16 mouse cellular contexts compared by ENCODE assay signal in the genomic region with DNA sequence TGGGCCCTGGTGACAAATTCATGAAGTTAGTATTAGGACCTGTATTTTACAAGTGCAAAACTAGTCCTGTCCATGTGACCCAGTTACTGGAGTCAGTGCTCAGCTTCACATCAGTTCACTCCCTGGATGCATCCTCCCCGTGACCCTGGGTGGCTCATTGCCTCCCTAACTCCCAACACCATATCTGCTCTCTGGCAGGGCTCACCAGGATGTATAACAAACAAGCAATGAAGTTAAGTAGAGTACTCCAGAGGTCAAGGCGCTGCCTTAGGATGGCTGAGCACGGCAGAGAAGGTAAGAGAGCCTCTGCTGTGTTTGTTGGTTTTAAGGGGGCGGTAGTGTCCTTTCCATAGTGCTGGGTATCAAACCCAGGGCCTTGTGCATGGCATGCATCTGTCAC.
"Had no signal": no experiment of that assay in that cellular context is flagged by ENCODE, and none has a peak within 500 bp of the region (broad histone marks: within the 10 kb centered on the region; RNA-seq: fewer than 3 reads in every experiment).

No protein-coding gene starts in this region.

- H3K9ac ChIP-seq: lung, embryonic 15.5 days; midbrain, embryonic 12.5 days; neural tube, embryonic 12.5 days; stomach, embryonic 15.5 days had no signal

- ATAC-seq: lung, postnatal 0 days had no signal

- H3K27ac ChIP-seq: lung, embryonic 15.5 days; macrophage; midbrain, embryonic 12.5 days; neural tube, embryonic 12.5 days; stomach, embryonic 15.5 days; stomach, postnatal 0 days had no signal

- H3K4me3 ChIP-seq: lung, embryonic 15.5 days; megakaryocyte, embryonic 14.5 days; midbrain, embryonic 12.5 days; neural tube, embryonic 12.5 days; stomach, embryonic 15.5 days had no signal

- DNase-seq: lung, adult 2 months; lung, postnatal 14 days; lung, postnatal 36 days; midbrain, embryonic 14.5 days; right cerebral cortex, postnatal 14 days; thymus, adult 18-20 months; thymus, postnatal 14 days; thymus, postnatal 36 days had no signal

- H3K36me3 ChIP-seq: lung, embryonic 15.5 days; midbrain, embryonic 12.5 days; neural tube, embryonic 12.5 days; stomach, embryonic 15.5 days had no signal

- H3K4me1 ChIP-seq: stomach, embryonic 15.5 days had no signal

- H3K27me3 ChIP-seq: lung, embryonic 15.5 days; megakaryocyte, embryonic 14.5 days; neural tube, embryonic 12.5 days; stomach, embryonic 15.5 days had no signal

- H3K9me3 ChIP-seq: lung, embryonic 15.5 days; midbrain, embryonic 12.5 days; neural tube, embryonic 12.5 days; stomach, embryonic 15.5 days had no signal

- H3K4me2 ChIP-seq: lung, embryonic 15.5 days; midbrain, embryonic 12.5 days; neural tube, embryonic 12.5 days; stomach, embryonic 15.5 days had no signal
